Mouse (Mus musculus) embryo, embryonic 11.5 days (tissue): ENCODE measurements at regions not wholly inside any gene's neighbourhood (a gene's known extent, or its start where the extent isn't known, plus 50 kb on each side); places are given as distances from the start of the nearest gene placed in this dataset.
"Not testable (repeated sequence)": the region's sequence is repeated elsewhere in the genome, so short reads cannot be mapped to it uniquely, and the experiment has no call there.

Experiments used
- DNase-seq: peaks from one replicate; pipeline ENCODE4 v3.0.0-alpha.2; 2012; ENCODE audit warnings: low read depth, low spot score

DNA sequence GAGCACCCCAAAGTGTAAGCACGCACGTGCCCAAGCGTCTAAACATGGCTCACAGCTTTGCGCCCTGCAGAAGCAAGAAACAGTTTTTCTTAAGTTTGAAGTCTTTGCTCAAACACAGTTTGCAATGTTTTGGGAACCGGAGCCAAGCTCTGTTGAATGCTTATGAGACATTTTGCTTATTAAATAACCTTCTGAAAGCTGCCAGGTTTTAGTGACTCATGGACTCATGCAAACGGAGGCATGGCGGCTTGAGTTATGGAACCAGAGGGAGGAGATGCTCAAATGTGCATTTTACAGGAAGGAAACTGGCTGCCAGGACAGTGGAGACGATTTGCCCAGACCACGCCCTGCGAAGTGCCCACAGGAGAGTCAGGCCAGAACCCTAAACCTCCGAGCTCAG, 131.0 kb upstream of the Slc38a2 start:
- no peak for DNase-seq

DNA sequence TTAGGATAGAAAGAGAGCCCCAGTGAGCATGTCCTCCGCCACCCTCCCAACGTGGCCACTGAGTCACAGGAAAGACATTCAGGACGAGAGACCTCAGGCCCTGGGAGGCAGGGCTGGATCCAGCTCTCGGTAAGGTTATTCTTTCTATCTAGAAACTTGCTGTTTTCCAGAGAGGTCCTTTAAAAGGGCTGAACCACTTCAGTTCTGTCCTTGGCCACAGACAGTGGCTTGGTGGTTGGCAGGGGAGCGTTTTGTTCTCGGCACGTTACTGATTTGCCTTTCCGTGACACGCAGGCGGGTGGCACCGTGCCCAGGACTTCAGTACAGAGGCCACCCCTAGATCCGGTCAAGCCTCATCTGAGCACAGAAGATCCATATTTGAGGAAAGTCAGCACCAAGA, 130.4 kb upstream of the Slc38a2 start:
- no peak for DNase-seq

GRCm38 (mm10) chr15:96828681-96829080, 129.2 kb upstream of the Slc38a2 start:
- no peak for DNase-seq

DNA sequence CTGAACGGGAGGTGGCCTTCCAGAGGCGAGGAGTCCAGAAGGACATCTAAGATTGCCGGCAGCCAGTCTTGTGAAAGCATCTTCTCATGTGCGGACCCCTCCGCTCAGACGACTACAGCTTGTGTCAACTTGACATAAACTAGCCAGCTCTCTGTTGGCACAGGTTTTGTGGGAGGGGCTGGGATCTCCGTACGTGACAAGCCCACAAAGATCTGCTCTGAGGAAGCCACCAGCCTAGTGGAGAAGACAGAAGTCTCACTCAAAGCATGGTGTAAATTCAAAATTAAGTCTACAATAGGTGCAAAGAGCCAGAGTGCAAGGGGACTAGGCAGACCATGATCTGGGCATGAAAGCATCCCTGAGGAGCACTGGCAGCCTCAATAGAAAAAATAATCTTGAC, 128.4 kb upstream of the Slc38a2 start:
- DNase-seq: no peak

- no peak for DNase-seq
Measured at GRCm38 (mm10) chr15:96818435-96818834, 118.9 kb upstream of the Slc38a2 start.

GRCm38 (mm10) chr15:96817626-96818025, 118.1 kb upstream of the Slc38a2 start:
- DNase-seq: no peak

DNA sequence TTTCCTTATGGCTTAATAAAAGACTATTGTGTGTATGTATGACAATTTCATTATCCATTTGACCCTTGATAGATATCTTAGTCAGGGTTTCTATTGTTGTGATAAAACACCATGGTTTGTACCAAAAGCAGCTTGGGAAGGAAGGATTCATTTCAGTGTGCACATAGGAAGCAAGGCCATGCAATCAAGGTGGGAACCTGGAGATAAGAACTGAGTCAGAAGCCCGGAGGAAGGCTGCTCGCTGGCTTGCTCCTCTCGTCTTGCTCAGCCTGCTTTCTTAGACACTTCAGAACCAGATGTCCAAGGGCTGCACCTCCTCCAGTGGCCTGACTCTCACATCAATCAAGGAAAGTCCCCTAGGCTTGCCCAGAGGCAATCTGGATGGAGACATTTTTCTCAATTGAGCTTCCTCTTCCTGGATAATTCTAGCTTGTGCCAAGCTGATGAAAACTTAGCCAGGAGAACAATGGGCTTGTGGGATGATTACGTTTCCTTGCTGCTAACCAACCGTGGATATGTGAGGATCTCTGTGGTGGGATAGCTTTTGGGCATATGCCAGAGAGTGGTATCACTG, 117.6 kb upstream of the Slc38a2 start:
- DNase-seq: no peak

DNA sequence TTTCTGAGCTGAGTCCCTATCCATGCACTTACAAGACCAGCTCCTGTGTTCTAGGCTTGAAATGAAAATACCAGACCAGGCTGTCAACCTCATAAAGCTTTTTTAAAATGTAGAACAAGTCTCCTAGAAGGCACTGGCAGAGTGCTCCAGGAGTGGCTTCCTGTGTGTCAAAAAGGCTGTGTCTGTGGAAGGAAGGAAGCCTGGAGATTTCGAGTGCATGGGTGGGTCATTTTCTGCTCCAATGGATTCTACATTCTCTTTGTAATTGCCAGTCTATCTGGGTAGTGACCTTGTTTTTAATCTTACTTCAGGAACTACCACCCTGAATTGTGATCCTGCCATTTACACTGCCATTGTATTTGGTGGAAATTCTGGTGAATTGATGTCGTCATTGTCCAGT, 113.9 kb upstream of the Slc38a2 start:
- no peak for DNase-seq

GRCm38 (mm10) chr15:96802729-96803053, 103.2 kb upstream of the Slc38a2 start:
- DNase-seq: no peak

- no peak for DNase-seq
Measured at GRCm38 (mm10) chr15:96802034-96802728, 102.7 kb upstream of the Slc38a2 start.

GRCm38 (mm10) chr15:96799228-96799627, 99.7 kb upstream of the Slc38a2 start:
- no peak for DNase-seq

- no peak for DNase-seq
Measured at GRCm38 (mm10) chr15:96797615-96798270, 98.2 kb upstream of the Slc38a2 start.

- no peak for DNase-seq
Measured at GRCm38 (mm10) chr15:96794177-96794719, 94.7 kb upstream of the Slc38a2 start.

GRCm38 (mm10) chr15:96793251-96793650, 93.7 kb upstream of the Slc38a2 start:
- no peak for DNase-seq

GRCm38 (mm10) chr15:96791306-96791705, 91.8 kb upstream of the Slc38a2 start:
- no peak for DNase-seq

GRCm38 (mm10) chr15:96787921-96788320, 88.4 kb upstream of the Slc38a2 start:
- not testable (repeated sequence) for DNase-seq

DNA sequence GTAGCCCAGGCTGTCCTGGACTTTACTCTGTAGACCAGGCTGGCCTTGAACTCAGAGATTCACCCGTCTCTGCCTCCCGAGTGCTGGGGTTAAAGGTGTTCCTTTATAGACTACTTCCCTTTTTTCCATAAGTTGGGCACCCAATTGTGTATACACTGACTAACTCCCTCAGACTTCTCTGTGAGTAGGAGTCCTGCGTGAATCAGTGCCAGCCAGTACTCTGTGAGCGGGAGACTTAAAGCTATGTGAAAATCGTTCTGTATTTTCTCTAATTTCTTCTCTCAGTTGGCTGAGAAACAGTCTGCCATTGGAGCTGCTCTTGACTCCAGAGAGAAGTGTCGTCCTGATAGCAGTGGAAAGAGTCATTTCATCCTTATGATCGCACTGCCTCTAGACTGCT, 85.0 kb upstream of the Slc38a2 start:
- no peak for DNase-seq

DNA sequence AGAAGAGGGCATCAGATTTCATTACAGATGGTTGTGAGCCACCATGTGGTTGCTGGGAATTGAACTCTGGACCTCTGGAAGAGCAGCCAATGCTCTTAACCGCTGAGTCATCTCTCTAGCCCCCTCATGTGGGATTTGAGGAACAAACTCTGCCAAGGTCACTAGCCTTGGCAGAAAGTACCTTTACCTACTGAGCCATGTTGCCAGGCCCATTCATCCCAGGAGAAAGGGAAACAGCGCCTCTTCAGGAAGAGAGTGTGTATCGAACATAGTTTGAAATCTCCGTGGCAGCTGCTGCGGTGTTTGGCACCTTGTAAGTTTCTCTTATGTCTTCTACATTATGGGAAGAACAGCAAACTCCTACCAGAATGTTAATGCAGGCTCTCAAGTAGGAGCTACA, 82.0 kb upstream of the Slc38a2 start:
- DNase-seq: no peak

DNA sequence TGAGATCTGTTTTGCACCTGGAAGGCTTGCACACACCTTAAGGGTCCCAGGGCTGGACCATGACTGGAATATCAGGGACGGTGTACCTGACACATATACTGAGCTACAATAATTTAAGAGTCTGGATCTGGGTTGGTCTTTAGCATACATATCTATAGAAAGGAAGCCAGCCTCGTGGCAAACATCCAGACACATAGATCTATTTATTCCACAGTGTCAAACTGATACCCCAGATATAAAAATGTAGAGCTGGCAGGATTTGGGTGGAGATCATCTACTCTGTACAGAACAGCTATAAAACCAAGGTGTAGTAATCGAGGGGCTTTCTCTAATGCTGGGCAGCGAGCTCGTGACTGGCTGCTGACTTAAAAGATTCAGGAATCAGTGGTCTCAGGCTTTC, 81.1 kb upstream of the Slc38a2 start:
- no peak for DNase-seq

DNA sequence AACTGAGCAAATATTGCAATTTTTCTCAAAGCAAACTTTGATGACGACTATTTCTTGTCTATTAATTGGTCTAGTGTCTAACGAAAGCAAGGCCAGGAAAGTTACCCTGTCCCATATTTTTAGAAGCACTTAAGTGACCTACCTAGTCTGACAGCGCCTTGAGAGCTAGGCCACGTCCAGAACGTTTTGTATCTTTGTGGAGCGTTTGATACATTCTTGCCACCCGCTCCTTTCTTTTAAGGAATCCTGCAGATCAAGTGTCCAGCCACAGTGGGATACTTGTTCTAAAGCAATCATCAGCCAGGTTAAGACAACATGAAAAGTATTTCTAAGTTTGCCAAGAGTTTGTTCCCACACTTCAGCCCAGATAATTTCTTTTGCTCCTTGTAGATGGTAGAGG, 79.8 kb upstream of the Slc38a2 start:
- no peak for DNase-seq

DNA sequence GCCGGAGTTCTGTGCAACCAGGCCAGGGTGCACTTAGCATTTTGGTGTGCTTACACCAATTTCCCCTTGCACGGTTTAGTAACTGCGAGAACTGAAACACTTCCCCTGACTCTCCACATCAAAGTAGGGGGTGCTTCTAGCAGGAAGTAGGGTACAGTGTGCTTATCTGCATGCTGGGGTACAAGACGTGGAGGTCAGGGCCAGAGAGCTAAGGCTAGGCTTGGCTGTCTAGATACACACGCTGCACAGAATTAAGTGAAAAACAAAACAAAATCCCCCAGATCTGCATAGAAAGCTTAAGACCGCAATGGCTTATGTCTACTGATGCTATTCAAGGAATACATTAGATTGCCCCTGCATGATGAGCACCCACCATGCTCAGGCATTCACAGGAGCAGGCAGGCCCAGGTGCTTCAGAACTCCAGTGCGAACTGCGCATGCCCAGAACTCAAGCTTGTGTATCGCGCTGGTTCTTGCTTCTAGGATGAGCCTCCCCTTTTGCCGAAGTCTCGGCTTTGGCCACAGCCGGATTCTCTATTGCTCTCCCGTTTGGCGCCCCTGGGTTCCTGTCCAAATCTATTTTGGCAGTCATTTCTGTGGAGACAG, 78.9 kb upstream of the Slc38a2 start:
- DNase-seq: no peak

DNA sequence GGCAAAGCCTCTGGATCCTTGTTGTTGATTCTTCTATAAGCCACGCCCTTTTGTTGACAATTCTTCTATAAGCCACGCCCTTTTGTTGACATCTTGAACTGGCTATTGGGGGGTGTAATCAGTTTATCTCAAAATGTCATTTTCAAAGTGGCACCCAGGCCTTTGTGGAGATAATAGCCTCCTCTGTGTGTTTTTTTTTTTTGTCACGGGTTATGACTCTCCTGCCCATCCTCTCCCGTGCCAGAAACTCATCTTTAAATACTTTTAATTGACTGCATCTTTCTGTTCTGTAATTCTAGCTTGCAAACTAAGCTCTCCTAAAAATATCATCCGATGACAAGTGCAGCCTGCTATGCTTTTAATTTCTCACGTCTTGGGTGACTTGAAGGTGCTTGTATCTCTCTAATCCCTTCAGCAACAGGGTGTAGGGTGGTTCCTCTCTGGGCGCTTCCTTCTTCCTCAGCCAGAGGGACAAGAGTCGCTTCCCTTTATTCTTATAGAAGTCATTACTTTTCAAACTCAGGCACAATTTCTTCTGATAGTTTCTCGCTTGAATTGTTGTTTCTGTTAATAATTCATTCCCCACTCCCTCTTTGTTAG, 77.0 kb upstream of the Slc38a2 start:
- no peak for DNase-seq
